Mouse (Mus musculus): ENCODE measurements around the gene Plrg1. TPM values are rescaled to one million over a fixed set of nuclear protein-coding genes. Genes with fewer than 3 reads are reported as not detected.

Plrg1 gene
- polyA plus RNA-seq, 1 experiment: 49.6 TPM

DNA sequence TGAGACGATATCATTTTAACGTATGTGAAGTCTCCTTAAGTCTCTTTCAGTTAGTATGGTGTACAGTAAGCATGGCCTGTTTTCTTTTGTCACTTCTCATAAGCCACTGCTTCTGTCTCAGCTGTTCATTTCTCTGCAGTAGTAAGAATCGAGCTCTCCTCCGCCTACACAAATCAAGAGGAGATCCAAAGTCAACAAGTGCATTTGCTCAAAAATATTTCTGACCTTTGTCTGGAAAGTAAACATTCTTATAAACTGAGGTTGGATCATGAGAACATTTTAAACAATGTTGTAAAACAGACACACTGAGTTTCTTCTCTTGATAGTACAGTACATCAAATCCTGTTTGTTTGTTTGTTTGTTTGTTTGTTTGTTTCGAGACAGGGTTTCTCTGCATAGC, 4.7 kb upstream of the Plrg1 start:
- DNase-seq (ENCODE audit: extremely low spot score in 1 of 2, low spot score in 1 of 2): no peak

DNA sequence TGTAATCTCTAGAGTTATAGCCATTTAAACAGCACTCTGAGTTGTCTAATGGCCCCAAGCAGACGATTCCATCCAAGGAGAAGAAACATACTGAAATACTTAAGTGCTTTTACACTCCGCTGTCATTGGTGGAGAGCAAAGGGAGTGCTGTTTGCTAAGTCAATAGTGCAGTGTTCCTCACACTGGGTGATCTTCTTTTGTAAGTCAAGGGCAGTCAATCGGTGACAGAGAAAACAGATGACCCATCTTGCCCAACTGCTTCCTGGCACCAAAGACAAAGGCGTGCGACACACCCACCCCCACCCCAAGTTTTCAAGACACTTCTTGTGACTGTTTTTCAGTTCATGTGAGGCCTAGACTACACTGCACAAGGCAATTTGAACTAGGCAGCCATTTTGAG, 3.2 kb upstream of the Plrg1 start:
- DNase-seq (ENCODE audit: extremely low spot score in 1 of 2, low spot score in 1 of 2): no peak

- DNase-seq (ENCODE audit: extremely low spot score in 1 of 2, low spot score in 1 of 2): no peak
Measured at GRCm38 (mm10) chr3:83053126-83053525, 2.2 kb upstream of the Plrg1 start.

- peak in 1 of 2 experiments; percentile 54 for DNase-seq (ENCODE audit: extremely low spot score in 1 of 2, low spot score in 1 of 2)
Measured at GRCm38 (mm10) chr3:83053758-83054157, 1.6 kb upstream of the Plrg1 start.

- DNase-seq (ENCODE audit: extremely low spot score in 1 of 2, low spot score in 1 of 2): no peak
Measured at GRCm38 (mm10) chr3:83054759-83055158, 563 bp upstream of the Plrg1 start.

DNA sequence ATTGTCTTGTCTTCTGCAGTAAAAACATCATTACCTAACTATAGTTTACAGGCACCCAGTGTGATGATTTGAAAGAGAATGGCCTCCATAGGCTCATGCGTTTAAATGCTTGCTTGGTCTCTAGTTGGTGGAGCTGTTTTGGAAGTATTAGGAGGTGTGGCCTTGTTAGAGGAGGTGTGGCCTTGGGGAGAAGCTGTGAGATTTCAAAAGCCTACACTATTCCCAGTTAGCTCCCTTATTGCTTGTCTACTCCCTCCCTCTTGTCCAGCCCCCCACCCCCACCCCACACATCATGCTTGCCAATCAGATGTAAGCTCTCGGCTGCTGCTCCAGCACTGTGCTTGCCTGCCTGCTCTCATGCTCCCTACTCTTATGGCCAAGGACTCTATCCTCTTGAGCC, 1.7 kb downstream of the Plrg1 start:
- DNase-seq (ENCODE audit: extremely low spot score in 1 of 2, low spot score in 1 of 2): no peak

DNA sequence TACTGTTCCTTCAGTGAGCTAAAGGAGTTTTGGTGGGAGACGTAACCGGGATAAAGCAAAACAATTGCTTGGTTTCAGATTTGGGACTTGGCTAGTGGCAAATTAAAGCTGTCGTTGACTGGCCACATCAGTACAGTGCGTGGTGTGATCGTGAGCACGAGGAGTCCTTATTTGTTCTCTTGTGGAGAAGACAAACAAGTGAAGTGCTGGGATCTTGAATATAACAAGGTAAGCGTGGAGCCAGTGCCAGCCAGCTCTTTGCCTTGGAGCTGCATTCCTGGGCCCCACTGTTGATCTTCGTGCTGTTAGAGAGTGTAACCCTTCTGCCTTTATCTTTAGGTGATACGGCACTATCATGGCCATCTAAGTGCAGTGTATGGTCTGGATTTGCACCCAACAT, 12.6 kb downstream of the Plrg1 start:
- DNase-seq (ENCODE audit: extremely low spot score in 1 of 2, low spot score in 1 of 2): no peak

- no peak for DNase-seq (ENCODE audit: extremely low spot score in 1 of 2, low spot score in 1 of 2)
Measured at GRCm38 (mm10) chr3:83068869-83069268, 13.5 kb downstream of the Plrg1 start.

GRCm38 (mm10) chr3:83070231-83070630, 14.9 kb downstream of the Plrg1 start:
- no peak for DNase-seq (ENCODE audit: extremely low spot score in 1 of 2, low spot score in 1 of 2)

- DNase-seq (ENCODE audit: extremely low spot score in 1 of 2, low spot score in 1 of 2): peak in 1 of 2 experiments; percentile 21
Measured at GRCm38 (mm10) chr3:83076563-83076962, 21.2 kb downstream of the Plrg1 start.

DNA sequence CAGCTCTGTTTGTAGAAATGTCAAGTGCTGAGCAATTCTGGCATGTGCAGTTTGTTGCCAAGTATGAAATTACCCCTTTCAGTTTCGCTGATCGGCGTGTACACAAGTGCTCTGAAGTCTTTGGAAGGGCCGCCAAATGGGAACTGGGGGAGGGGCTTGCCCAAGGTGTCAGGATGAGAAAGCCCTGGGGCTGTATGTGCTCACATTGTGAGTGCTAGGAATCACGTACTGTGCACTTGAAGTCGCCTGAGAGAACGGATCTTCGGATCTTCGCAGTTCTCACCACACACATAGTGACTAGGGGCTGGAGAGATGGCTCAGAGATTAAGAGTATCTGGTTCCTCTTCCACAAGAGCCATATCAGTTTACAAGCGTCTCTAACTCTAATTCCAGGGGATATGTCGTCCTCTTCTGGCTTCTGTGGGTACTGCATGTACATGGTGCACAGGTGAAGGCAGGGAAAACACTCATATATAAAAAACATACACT, 25.3 kb downstream of the Plrg1 start:
- DNase-seq (ENCODE audit: extremely low spot score in 1 of 2, low spot score in 1 of 2): peak in 1 of 2 experiments; percentile 80

DNA sequence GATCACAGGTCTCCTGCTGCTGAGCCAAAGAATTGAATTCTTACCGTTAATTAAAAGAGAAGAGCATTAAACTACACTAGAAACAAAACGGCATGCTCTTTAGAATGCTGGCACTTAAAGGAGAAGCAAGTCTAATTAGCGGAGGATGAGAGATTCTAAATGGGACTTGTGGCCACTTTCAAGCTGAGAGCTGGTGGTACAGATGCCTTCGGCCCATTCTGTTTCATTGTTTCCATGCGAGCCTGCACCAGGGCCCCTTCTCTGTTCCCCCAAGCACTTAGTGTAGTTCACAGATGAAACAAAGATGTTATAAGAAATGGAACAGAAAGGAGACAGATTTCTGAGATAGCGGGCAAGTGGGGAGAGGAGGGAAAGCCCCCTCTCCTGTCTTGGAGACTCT, 42.3 kb downstream of the Plrg1 start:
- no peak for DNase-seq (ENCODE audit: extremely low spot score in 1 of 2, low spot score in 1 of 2)

DNA sequence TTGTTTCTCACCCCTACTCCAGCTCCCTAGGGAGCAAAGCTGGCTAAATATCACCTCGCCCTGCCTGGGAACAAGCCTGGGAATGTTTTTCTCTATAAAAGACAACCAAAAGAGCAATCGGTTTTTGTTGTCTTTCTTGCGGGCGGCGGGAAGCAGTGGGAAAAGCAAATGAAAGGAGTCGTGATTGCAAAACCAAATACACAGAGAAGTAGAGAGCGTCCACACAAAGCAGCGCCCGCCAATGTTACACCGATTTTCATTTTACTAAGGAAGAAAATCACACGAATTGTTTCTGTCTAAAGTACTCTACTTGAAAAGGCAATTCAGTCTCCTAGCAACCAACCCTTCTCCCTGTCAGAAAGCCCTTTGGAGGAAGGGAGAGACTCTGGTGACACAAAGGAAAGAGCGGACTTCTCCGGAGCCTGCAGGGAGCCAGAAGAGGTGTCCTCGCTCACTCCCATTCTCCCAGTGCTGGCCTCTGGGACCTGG, 43.3 kb downstream of the Plrg1 start:
- peak in 1 of 2 experiments; percentile 46 for DNase-seq (ENCODE audit: extremely low spot score in 1 of 2, low spot score in 1 of 2)

DNA sequence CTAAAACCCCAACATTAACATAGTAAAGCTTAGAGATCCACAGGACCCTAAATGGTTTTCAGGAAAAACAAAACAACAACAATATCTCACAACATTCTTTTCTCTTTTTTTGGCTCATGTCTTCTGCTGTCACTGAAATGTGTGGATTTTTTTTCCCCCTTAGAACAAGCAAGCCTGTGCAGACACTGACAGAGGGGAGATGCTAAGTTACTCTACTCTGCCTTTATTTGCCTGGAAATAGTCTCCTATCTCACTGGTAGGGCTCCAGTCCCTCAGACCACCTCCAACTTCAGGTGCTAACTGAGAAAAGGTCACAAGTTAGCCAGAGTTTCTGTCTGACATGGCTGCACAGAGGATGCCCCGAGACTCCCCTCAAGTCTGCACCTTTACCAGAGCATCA, 43.8 kb downstream of the Plrg1 start:
- DNase-seq (ENCODE audit: extremely low spot score in 1 of 2, low spot score in 1 of 2): no peak

- DNase-seq (ENCODE audit: extremely low spot score in 1 of 2, low spot score in 1 of 2): no peak
Measured at GRCm38 (mm10) chr3:83099651-83100050, 44.3 kb downstream of the Plrg1 start.

DNA sequence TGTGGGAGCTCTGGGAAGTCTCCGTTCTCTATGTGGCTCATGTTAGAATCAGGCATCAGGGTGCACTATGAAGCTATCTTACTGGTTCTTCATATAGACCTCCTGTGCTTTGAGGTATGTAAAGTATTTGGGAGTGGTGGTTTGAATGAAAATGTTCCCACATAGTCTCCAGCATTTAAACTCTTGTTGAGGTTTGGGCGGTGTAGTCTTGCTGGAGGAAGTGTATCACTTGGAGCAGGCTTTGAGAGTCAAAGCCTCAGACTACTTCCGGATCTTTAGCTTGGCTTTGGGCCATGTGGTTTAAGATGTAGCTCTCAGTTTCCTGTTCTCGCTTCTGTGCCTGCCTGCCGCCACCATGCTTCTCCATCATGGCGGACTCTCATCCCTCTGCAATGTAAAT, 47.0 kb downstream of the Plrg1 start:
- no peak for DNase-seq (ENCODE audit: extremely low spot score in 1 of 2, low spot score in 1 of 2)

DNA sequence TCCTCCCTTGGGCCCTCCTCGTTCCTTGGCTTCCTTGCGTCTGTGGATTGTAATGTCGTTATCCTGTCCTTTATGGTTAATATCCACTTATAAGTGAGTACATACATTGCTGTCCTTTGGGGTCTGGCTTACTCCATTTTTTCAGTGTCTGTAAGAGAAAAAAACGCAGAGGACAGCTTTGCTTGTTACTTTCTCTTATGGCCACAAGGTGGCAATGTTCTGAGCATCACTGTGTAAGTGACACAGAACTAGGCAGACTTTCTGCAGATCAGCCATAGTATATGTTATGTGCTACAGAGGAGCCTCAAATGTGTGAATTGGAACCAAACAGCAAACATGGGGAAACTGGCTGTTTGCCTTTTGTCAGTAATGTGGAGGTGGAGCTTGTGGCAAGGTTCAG, 54.8 kb downstream of the Plrg1 start:
- peak in 1 of 2 experiments; percentile 65 for DNase-seq (ENCODE audit: extremely low spot score in 1 of 2, low spot score in 1 of 2)

GRCm38 (mm10) chr3:83111485-83112261, 56.4 kb downstream of the Plrg1 start:
- DNase-seq (ENCODE audit: extremely low spot score in 1 of 2, low spot score in 1 of 2): no peak

DNA sequence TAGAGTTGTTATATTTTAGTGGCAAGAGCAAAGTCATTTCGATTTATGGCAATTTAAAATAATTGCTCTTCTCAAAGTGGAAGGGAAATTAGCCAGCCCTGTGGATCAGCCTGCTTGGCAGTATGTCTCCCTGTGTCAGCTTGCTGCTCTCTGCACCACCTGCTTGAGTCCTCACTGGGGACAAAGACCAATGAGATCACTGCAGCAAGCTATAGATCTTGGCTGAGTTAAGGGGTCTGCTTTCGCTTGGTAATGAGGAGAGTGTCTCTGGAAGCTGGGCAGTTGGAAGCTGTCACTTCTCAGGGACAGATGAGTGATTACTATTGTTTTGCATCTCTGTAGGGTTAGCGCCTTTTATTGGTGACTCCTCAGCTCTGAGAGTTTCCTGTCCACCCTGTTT, 57.5 kb downstream of the Plrg1 start:
- no peak for DNase-seq (ENCODE audit: extremely low spot score in 1 of 2, low spot score in 1 of 2)

- DNase-seq (ENCODE audit: extremely low spot score in 1 of 2, low spot score in 1 of 2): no peak
Measured at GRCm38 (mm10) chr3:83114946-83115345, 59.6 kb downstream of the Plrg1 start.

DNA sequence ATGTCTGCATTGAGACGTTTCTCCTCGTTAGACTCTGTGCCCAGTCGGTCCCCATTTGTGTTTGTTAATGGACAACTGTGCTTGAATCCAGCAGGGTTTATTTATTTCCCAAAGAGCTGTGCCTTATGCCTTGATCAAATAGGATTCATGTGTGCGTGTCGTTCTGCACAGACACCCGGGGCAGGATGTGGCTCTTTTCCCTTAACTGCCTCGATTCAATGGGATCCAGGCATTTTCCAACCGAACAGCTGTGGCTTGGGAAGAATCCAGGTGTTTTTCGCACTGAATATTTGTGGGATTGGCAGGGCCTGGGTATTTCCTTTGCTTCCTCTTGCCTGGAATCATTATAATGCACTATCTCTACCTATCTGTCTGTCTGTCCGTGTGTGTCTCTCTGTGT, 62.3 kb downstream of the Plrg1 start:
- DNase-seq (ENCODE audit: extremely low spot score in 1 of 2, low spot score in 1 of 2): no peak
